Mouse (Mus musculus) layer of hippocampus, postnatal 10 days (tissue): ENCODE measurements around the gene Wfdc1. TPM values are rescaled to one million over a fixed set of nuclear protein-coding genes. Genes with fewer than 3 reads are reported as not detected.

Source experiments
- DNase-seq, 2 experiments: peaks; one replicate each; pipeline ENCODE4 v3.0.0; 2021; ENCODE audit warnings: low spot score in 2 of 2
- total RNA-seq, 2 experiments: library from RNA; stranded (reverse); gene quantifications; 2 replicates each; pipeline ENCODE4 v1.2.3; 2021

Wfdc1 gene
- total RNA-seq, 2 experiments from 2014 or later, result 5.1 to 5.2 TPM

DNA sequence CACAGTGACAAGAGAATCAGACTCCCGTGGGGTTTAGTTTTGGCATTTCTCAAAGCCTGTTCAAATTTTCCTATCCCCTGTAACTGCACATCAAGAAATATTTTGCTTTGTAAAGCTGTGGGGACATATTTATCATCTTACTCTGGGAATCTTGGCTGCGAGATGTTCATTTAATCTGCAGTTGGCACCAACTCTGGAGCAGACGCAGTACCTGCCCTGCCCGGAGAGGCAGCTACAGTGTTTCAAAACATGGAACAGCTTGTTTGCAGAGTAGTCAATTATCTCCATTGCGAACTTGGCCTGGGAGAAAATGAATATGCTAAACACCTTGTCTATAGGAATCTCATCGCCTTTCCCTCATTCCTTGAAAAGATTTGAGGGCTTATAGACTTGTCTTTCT lies 27.9 kb upstream of the Wfdc1 start:
- DNase-seq, result no peak

DNA sequence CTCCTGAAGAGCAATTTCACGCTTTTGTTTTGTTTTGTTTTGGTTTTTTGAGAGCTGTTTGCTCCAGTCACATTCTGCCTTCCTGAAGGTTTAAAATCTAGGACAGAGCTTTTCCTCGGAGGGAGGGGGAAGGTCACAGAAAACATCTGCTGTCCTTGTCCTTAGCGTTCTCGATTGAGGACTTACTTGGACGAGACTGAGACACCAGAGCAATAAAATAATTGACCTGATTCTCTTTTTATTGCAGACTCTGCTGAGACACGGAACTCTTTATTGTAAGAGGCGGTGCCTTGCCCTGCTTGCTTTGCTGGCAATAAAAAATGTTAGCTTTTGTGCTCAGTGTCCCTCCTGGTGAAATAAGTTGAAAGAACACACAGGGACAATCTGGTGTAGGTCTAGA lies 26.4 kb upstream of the Wfdc1 start:
- no peak for DNase-seq

DNA sequence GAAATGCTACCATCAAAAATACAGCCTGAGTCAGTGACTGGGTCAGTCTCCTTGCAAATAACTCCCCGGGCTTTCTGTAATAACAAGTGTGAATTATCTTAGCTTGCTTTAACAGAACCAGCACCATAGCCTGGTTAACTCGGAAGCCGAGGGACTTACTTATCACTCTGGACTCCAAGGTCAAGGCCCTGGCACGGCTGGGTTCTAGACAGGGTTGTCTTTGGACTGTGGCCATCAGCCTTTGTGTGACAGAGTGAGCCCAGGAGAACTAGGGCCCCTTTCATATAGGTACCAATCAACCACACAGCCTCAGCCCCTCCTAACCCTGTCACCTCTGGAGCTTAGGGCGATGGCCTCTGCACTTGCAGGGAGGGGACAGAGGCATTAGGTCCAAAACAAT lies 25.1 kb upstream of the Wfdc1 start:
- DNase-seq, result no peak

DNA sequence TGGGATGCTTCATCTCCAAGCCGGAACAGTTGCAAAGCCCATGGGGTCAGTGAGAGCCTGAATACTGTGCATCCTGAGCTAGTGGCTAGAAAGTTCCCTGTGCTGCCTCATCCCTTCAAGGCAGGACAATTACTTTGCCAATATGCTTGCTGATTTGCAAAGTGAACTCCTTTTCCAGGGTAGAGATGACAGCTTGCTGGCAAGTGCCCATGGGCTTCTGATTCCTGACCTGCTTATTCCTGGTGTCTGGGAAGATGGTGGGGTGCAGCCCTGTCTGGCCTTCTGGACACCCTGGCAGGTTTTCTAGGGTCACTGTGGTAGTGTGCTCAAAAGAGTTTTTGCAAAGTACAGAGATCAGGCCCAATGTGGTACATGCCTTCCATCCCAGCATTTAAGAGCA lies 23.2 kb upstream of the Wfdc1 start:
- DNase-seq, result no peak

DNA sequence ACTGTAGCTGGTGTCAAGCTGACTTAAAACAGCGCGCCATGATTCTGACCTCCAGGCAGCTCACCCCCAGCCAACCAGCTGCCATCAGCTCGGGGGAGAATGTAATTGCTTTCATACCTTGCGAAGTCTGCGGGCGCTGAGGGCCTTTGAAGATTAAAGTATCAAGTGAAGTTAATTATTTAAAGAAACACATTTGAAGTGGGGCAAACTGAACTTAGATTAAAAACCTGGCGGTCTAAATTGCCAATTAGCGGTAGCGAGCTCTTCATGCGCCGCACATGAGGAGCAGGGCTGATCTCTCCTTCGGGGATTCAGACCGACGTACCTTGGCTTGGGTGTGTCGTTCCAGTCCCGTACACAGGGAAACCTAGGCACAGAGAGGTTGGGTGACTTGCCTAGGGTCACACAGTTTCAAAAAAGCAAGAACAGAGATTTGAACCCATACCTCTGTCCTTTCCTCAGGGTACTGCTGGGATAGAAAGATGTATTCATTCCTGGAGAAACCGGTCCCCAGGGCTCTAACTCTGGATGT lies 21.7 kb upstream of the Wfdc1 start:
- DNase-seq, result no peak

DNA sequence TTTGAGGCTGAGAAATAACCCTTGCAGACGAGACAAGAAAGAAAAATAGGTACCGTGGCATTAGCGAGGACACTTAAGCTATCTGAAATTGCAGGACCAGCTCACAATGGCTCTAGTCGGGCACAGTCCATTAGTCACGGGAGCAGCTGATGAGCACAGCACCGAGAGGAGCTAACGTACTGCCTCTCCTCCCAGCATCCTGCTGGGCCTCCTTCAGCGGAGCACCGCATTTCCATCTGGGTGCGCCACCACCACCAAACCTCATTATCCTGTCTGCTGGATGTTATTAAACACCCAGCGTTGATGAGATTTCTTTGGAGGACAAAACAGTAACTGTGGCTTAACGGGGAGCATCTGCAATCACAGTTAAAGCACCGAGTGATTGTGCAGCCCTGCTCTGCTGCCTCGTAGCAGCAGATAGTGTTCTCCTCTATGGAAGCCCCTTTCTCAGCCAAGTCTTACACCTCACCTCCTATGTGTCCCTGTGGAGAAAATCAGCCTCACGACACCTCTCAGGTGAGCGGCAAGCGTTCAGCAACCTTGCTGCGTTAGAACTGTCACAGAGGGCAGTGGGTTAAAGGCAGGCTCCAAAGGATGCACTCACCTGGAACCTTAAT lies 21.1 kb upstream of the Wfdc1 start:
- peak in 1 of 2 experiments; percentile 27 for DNase-seq

DNA sequence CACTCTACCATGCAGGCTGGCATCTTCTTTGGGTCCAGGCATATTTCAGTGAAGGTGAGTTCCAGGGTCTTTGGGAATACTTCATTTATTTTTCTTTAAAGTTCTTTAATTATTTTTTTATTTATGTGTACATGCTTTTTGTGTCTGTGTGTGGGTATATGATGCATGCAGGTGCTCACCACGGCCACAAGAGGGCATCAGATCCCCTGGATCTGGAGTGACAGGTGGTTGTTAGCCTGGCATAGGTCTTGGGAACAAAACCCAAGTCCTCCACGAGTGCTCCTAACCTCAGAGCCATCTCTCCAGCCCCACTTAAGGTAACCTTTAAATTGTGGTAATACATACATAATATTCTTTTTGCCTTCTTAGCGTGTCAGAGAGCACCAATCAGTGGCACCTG lies 20.0 kb upstream of the Wfdc1 start:
- DNase-seq, result no peak

DNA sequence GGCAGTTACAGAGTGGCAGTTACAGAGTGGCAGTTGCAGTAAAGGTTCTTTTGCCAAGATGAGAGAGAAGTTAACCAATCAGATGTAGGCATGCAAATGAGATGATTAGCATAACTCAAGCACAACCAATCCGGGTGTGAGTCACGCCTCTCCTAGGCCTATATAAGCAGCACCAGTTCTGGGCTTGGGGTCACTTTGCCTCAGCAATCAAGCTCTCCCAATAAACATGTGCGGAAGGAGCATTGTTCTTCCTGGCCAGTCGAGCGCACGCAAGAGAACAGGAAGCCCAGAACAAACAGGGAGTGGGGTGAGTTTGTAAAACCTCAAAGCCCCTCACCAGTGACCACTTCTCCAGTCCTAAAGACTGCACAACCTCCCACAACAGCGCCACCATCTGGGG lies 19.3 kb upstream of the Wfdc1 start:
- no peak for DNase-seq

DNA sequence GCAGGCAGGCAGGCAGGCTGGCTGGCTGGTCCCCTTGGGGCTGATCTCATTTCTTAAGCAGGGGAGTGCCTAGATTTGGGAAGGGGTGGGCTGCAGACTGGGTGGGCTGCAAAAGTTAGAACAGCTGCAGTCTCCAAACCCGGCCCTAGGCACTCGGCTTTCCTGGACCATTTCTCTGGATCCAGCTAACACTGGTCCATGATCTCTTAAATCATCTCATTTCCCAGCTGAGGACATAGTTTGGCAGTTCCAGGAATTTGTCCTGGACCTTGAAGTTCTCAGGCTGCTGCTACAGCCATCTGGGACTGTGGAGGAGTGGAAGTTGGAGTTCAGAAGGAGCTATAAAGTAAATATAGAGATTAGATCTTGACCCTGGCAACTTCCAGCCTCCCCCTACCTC lies 14.8 kb upstream of the Wfdc1 start:
- no peak for DNase-seq

DNA sequence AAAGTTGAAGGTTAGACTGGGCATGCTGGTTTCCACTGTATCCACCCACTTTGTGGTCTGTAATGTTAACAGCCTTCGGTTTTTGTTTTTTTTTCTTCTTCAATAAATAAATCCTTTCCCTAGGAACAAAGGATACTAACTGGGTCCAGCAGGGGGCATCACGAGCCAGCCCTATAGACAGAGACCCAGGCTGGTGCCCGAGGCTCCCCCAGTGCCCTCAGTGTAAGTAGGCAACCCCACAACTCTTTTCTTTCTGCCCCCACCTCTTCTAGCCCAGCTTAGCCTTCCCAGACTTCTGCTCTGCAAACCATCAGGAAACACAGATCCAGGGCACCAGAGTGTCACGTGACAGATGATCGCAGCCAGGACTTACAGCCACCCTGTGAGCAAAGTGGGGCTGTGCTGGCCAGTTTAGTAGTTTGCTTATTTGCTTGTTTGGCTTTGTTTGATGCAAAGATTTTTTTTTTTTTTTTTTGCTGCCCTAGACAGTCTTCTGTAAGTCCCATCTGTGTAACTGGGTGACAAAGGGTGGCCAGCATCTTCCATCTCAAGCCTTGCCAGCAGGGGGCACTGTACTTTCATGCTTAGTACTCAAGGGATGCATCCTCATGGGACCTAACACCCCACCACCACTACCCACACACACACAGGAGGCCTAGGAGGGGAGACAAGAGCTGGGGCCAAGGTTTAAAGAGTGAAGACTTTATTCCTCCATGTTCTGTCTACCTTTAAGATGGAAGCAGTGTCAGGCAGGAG lies 9.3 kb upstream of the Wfdc1 start:
- peak; percentile 45 to 48 for DNase-seq

DNA sequence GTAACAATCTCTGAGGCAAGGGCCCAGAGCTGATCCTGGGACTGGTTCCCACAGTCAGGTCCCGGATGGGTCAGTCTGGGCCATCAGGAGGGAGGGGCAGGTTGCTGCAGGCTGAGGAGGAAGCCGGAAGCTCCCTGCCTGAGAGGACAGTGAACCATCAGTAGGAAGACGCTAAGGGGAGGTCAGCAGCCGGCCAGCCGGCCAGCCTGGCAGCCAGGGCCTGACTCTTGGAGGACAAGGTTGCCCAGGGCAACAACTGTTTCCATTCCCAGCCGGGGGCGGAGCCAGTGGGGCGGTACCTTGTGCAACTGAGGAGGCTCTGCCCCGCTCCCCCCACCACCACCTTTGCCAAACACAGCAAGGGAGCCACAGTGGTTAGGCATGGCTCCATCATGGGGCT lies 5.1 kb upstream of the Wfdc1 start:
- peak; percentile 36 to 53 for DNase-seq

DNA sequence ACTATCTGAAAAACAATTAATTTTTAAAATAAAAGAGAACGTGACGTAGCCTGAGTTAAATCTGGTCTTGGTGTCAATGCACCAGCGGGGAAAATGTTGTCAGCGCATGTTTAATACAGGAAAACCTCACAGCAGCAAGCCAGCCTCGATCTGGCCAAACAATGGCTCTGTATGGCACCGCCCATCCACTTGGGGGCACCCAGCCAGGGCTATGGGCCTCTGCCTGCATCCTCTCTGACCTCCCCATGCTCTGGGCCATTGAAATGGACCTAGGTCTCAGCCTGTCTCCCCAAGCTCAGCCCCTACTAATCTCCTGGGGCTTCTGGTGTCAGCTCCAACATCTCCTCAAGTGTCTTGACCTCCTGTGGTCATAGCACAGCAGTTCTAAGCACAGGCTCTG lies 4.3 kb upstream of the Wfdc1 start:
- no peak for DNase-seq

DNA sequence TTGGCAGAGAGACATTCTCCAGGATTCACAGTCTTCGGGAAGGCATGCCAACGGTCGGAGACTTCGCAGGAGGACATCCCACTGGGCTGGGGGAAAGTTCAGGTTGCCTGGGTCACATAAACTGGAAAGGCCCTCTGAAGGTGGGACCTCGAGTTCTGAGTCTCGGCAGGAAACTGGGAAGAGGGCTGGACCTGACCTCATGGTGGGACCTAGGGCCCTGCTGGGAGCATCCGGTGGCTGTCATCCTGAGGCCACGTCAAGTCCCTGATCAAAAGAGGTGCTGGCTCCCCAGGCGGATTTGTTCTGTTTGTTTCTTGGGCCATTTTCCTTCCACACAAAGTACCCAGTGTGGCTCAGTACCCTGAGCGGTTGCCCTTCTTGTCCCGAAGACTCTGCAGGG lies 2.7 kb upstream of the Wfdc1 start:
- DNase-seq, result no peak

DNA sequence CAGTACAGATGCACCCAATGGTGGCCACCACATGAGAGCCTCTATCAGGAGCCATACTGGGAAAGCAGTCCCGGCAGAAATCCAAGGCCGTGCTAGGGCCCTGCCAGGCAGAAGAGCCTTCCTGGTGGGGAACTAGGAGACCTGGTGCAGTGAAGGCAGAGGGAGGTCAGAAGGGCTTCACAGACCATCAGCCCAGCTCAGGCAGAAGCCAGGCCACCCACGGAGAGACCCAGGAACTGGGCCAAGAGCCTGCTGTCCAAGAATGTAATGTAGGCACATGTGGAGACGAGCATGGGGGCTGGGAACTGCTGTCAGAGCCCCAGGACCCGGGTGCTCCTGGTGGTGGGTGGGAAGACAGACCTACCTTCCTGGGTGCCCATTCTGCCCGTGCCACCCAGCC lies 895 bp upstream of the Wfdc1 start:
- no peak for DNase-seq

DNA sequence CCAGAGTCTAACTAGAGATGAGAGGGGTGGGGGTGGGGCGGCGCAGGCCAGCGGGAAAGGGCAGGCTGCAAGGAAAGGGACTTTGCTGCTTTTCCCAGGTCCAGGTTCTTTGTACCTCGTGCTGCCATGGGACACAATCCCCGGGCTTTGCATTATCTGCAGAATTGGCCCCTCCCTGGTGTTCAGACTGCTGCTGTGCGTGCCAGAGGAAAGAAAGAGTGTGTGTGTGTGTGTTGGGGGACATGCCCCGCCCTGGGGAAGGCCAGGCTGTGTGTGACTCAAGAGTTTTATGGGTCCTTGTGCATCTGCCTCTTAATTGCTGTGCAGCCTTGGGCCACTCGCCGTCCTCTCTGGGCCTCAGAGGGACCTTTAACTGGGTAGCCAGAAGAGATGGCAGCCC lies 2.3 kb downstream of the Wfdc1 start:
- no peak for DNase-seq

DNA sequence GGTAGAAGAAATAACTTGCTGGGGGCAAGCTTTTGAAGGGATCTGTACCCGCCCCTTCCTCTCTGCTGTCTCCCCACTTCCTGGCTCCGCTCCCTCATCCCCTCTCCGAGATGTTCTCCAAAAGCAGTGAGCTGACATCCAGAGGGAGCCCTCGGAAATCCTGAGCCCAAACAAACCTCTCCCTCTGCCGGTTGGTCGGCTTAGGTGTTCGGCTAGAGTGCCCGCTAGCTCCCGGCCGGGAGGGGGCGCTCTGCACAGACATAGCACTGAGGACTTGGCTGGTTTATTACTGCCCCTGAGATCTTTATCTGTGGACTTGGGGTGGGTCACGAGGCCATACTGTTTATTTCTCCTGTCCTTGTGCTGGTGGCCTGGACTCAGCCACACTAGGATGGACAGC lies 3.1 kb downstream of the Wfdc1 start:
- DNase-seq, result no peak

DNA sequence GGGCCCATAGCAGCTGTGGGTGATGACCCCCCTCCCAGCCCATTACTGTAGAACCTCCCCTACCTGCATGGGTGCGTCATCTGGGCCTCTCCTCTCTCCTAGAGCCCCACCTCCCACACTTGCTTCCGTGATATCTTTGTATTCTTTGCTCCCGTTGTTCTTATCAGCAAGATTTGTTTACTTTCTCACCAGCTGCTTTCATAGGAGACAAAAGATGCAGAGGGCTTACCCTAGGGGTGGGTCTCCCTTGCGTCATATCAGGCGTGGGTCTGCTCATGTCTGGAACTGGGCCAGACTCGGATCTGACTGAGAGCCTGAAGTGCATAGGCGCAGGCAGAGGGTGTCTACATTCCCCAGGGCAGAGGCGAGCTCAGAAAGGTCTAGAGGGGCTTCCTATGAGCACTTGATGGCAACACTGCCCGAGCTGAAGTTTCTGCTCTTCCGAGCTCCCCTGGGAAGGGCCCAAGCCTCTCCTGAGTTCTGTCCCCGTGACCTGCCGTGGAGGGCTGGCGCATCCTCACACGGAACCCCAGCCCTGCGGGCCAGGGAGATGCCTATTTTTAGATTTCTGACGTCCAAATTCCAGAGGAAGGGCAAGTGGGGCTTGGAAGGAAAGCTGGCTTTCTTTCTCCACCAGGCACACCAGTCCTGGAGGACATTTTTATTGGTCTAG lies 4.4 kb downstream of the Wfdc1 start:
- DNase-seq, result no peak

DNA sequence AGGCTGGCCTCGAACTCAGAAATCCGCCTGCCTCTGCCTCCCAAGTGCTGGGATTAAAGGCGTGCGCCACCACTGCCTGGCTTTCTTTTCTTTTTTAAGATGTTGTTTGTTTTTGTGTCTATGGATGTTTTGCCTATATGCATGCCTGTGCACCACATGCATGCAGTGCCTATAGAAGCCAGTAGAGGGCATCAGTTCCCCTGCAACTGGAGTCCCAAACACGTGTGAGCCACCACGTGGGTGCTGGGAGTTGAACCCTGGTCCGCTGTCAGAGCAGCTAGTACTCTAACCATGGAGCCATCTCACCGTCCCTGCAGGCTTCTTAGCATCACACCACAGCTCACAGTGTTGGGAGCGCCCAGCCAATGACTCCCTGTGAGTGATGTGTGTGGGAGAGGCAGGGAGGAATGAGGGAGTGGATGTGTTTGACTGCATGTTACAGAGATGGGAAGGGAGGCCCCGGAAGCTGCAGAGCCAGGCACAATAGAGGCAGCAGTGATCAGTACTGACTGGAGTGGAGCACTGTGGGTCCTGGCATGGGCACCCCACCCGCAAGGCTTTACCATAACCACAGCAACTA lies 7.9 kb downstream of the Wfdc1 start:
- no peak for DNase-seq

DNA sequence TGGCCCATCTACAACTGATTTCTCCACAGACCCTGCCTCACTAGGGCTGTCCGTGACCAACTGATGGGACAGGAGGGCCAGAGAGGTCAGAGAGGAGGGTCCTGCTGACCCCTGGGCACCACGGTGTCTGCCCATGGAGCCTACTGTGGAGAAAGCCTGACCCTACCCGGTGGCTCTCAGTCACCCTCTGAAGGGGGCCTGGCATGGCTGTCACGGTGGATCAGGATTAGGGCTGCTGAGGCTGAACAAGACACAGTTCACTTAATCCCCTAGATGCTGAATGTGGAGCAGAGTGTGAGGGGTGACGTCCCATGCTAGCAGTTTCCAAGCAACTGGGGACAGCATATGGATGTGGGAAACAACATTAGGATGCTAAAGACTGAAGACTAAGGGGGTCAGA lies 9.3 kb downstream of the Wfdc1 start:
- no peak for DNase-seq

DNA sequence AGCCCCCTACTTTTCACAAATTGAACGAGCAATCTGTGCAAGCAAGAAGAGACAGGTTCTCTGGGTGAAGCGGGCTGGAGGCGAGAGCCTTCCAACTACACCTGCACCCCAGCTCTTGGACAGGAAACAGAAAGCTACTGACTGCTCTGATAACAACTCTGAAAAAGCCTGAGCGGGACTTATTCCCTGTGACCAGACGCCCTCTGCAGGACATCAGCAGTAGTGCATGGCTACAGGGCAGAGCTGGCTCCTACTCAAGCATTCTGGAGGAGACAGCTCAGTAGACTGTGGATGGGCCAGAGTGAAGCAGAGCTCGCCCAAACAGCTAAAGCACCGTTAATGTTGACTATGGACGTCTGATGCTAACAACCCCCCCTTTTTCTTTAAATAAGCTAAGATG lies 10.2 kb downstream of the Wfdc1 start:
- peak; percentile 96 for DNase-seq

DNA sequence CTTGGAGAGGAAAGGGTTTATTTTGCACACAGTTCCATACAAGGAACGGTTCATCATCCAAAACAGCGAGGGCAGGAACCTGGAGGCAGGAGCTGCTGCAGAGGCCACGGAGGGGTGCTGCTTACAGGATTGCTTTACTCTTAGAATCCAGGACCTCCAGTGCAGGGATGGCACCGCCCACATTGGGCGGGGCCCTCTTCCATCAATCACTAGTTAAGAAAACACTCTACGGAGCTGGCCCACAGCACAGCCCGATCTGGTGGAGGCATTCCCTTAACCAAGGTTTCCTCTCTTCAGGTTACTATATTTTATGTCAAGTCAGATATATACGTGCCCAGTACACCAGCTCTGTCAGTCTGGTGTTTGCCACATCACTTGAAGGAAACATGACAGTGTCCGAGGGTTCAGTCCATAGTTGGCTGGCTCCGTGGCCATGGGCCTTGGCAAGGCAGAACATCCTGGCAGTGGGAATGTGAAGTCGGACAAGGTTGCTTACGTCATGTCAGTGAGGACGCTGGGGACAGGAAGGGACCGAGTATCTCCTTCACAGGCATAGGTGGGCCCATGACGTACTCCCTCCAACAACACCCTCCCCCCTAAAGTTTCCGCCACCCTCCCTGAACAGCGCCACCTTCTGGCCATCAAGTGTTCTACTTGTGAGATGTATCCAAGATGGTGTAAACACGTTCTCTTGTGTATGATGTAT lies 12.1 kb downstream of the Wfdc1 start:
- peak; percentile 34 to 37 for DNase-seq
